Mouse (Mus musculus): ENCODE measurements around the gene Adamts18.

Adamts18 gene

GRCm38 (mm10) chr8:113848653-113849135 lies at the start of gene Adamts18:
Adamts18 (minus strand) TSS chr8:113848738.
- no peak for DNase-seq

DNA sequence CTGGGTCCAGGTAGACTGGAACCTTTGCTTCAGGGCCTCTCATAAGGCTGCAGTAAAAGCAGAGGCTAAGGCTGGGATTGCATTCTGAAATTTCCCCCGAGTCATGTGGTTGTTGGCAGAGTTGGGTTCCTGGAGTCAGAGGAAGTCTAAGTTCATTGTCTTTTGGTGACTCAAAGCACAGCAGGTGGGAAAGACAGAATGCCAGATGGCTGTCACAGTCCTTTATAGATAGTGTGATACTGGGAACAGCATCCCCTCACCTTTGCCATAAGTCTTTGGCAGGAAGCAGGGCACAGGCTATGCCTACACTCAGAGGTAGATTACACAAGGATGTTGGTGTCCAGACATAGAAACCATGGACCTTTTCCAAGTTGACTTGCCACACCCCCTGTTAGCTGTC lies 47.9 kb upstream of the Adamts18 start:
- DNase-seq, result no peak

DNA sequence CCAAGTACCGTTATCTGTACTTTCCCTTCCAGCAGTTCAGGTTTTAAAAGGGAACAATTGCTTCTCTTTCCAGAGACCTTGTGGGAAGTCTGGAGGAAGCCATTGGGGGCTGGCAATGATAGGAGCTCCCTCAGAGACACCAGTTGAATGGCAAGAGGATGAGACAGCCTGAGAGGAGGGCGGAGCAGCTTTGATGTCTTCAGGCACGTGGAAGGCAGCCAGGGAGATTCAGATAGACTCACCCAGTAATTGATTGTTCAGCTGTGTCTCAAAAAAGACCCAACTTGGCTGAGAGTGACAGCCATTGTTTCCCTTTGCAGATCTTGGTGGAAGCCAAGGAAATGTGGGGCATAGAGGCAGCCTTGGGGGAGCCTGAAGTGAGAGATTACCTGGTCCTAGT lies 42.8 kb upstream of the Adamts18 start:
- no peak for DNase-seq

DNA sequence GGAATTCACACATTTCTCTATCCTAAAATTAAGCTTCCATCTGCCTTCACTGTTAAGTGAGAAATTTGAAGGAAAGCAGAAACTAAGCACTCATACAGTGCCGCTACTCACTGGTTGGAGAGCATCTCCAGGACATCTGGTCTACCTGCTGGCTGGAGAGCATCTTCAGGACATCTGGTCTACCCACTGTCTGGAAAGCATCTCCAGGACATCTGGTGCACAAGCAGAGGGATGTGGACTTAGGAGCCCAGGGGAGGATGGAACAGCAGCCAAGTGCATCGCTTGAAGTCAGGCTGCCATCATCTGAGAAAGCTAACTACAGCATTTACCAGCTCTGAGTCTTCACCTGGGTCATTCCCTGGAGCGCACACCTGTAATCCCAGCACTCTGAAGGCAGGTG lies 38.0 kb upstream of the Adamts18 start:
- DNase-seq, result no peak

DNA sequence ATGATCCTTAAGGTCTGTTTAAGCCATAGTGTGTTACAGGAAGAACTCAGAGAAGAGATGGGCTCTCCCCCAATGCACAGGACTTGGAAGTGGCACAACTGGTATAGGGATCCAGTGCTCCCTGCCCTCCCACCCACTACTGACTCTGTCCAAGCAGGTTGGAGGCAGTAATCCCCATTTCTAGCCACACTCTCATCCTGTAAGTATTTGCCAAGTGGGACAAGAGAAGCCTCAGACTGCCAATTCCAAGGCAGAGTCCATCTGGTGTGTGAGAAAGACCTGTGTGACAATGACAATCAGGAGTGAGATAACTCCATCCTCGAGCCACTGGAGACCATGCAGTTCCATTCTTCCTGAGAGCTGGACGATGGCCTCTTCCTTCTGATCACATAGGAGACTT lies 36.6 kb upstream of the Adamts18 start:
- DNase-seq, result no peak

DNA sequence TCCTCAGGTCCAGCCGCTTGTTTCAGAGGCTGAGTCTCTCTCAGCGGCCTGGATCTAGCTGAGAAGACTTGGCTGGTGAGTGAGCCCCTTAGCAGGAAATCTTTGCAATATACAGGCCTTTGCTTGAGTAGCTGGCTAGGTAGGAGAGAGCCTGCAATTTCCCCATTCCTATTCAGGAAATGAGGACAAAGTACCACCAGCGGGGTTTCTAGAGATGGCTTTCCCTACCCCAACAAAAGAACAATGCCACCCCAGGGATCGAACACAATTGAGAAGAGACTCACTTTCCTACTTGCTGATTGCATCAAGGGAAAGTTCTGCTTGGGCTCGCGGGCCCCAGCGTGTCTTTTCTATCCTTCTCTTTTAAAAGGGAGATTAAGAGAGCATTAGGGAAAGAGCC lies 35.5 kb upstream of the Adamts18 start:
- no peak for DNase-seq

DNA sequence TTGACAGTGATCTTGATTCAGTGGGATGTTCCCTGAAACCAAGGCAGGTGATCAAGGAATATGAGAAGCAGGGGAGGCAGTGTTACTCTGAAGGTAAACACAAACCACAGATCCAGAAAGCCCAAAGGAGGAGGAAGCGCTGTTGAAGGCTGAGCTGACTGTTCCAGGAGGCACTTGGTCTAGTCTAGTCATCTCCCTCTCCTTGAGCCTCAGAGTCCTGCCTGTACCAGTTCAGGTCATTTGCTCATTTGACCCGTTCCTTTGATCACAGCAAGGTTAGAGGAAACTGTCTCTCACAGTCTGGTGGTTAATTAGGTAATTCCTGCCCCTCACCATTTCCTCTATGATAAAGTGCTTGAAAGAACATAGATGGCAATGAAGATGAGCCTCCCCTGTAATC lies 34.0 kb upstream of the Adamts18 start:
- no peak for DNase-seq

- DNase-seq, result no peak
These were observed 30.0 kb upstream of the Adamts18 start for GRCm38 (mm10) chr8:113878411-113879006.

- no peak for DNase-seq
These were observed 25.0 kb upstream of the Adamts18 start for GRCm38 (mm10) chr8:113873446-113874120.

- DNase-seq, result no peak
These were observed 23.9 kb upstream of the Adamts18 start for GRCm38 (mm10) chr8:113872436-113872835.

DNA sequence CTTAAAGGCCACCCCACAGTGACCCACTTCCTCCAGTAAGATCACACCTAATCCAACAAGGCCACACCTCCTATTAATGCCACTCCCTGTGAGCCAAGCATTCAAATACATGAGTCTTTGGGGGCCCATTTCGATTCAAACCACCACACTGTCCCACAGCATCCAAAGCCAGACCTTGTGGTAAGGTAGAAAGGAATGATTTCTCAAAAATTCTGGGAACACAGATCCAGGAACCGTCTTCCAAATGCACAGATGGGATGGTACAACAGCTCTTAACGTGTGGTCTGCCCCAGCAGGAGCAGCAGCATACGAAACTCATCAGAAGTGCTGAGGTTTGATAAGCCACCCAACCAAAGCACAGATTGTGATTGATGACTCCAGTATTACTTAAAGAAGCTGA lies 18.0 kb upstream of the Adamts18 start:
- no peak for DNase-seq

DNA sequence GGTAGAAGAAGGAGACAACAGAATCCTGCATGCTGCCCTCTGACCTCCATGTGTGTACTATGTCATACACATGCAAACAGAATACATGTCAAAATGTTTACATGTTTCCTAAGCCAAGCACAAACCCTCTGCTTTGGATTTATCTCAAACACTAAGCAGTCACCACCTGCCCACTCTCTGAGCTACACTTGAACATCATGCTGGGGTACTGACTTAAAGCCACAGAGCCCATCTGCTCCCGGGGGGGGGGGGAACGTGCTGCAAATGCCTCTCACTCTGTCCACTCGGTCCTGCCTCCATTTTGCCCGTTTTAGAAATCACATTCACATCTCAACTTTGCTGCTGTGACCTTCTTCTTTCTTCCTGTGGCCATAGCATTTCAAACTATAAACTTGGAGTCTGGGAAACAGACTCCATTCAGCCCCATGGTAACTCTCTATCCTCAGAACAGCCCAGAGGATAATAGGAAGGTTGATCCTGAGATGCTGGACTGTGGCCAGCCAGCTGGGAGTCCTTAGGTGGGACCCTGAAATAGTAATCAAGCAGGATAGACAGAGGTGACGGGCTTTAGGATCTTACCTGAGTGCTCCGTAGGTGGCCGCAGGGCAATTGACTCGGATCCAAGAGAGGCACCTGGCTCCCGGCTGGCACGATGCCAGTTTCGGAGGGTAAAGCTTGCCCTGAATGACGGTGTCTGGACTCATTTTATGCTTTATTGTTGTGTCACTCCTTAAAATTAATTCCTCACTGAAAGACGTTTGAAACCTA lies 17.0 kb upstream of the Adamts18 start:
- DNase-seq, result no peak

- no peak for DNase-seq
These were observed 11.5 kb upstream of the Adamts18 start for GRCm38 (mm10) chr8:113859890-113860683.

DNA sequence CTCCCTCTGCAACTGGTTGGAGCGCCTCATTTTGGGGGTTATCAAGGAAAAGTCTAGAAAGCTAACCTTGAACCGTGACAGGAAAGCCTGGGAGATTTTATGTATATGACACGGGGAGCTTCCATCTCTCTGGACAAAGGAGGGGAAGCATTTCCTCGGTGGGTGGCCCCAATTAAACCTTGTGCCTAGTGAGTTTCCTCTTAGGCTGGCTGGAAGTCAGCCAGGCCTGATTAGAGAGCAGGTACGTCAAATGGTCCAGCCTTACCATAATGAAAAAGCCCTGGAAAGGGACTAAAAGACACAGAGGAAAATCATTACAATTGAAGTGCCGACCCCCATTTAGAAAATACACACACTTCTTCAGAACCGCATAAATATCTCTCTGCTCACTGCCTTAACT lies 10.3 kb upstream of the Adamts18 start:
- no peak for DNase-seq

DNA sequence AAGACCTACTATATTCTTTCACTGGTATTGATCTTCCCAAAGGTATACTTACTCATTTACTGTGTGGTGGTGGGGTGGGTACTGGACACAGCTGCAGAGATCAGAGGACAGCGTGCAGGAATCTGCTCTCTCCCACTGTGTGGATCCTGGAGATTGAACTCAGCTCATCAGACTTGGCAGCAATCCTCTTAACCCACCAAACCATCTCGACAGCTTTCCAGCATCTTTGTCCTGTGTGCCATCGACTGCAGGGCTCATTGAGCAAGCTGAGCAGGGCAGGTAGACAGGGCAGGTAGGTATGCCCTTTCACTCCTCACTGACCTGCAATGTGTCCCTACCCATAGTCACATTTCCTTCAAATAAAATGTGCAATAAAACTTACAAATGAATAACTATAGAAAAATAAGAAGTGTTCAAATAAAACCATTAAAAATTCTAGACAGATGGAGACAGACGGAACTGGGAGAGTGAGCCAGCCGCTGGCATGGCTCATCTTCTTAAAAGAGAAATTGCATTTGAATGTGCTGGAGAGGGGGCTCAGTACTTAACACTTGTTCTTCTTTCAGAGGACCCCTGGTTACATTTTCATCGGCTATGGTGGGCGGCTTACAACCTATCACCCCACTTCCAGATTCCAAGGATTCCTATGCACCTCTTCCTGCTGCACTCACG lies 6.2 kb upstream of the Adamts18 start:
- no peak for DNase-seq

- DNase-seq, result no peak
These were observed 5.2 kb upstream of the Adamts18 start for GRCm38 (mm10) chr8:113853714-113854113.

DNA sequence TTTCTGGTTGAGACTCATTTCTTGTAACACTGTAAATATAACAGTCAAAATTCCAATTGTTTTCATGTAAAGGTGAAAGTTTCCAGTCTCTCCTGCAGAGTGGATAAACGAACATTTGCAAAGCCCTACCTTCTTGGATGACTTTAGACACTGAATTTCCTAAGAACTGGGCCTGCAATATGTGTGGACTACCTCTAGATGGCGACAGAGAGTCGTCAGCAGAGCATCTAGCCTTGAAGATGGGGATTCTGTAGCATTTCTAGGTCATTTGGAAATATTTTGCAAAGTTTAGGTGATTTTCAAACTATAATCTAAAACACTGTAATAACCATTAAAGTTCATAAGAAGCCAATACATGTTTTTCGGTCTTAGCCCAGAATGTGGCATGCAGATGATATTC lies 3.1 kb upstream of the Adamts18 start:
- DNase-seq, result no peak

DNA sequence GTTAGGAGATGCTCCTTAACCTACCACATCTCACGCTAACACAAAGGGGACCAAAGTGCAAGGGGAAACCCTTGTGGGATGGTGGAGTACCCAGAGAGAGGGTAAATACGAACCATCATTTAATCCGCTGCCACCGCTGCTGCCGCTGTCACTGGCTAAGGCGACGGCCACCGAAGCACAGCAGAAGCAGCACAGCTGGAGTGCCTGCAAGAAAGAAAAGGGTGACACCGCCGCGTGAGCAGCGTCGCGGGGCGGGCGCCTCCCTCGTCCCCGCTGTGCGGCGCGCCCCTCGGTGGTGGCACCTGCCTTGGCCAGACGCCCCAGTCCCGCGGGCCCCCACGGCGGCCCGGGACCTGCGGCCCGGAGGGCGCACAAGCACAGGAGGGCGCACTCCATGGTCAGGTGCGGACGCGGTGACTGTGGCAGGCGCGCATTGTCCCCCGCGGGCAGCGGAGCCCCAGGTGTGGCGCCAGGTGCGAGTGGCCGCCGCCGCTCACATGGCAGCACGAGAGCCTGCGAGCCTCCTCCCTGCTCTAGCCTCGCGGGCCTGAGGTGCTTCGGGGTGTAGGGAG lies 371 bp downstream of the Adamts18 start:
- no peak for DNase-seq

- DNase-seq, result no peak
These were observed 895 bp downstream of the Adamts18 start for GRCm38 (mm10) chr8:113847606-113848080.

GRCm38 (mm10) chr8:113846669-113847068 lies 1.9 kb downstream of the Adamts18 start:
- no peak for DNase-seq

- no peak for DNase-seq
These were observed 3.7 kb downstream of the Adamts18 start for GRCm38 (mm10) chr8:113844801-113845301.

GRCm38 (mm10) chr8:113838211-113838610 lies 10.3 kb downstream of the Adamts18 start:
- no peak for DNase-seq

Data from thymus, adult 18-20 months (tissue).